In the genomic region with DNA sequence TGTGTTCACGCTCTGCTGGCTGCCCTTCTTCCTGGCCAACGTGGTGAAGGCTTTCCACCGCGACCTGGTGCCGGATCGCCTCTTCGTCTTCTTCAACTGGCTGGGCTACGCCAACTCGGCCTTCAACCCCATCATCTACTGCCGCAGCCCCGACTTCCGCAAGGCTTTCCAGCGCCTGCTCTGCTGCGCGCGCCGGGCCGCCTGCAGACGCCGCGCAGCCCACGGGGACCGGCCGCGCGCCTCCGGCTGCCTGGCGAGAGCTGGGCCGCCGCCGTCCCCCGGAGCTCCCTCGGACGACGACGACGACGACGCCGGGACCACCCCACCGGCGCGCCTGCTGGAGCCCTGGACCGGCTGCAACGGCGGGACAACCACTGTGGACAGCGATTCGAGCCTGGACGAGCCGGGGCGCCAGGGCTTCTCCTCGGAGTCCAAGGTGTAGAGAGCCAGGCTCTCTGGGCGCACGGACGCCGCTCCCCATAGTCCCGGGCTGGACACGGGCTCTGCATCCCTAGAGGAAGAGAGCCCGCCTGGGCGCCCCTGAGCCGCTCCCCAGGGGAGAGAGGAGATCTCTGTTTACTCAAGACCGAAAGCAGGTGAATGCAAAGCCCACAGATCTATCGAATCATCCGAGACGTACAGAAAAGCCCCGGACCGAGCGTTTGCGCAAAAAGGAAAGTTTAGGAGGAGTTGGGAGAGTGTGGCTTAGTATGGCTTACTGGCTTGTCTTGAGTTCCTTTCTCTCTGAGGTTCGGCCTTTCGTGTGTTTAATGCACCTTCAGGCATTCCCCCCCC, we compare ENCODE assay signal across 8 mouse cellular contexts. TPM values are rescaled to one million over a fixed set of nuclear protein-coding genes. Genes with fewer than 3 reads are reported as not detected.
A peak's percentile ranks its signal among the peaks of the same experiment; 100 is the strongest.
DNase-seq lines count a peak whose midpoint lies in the region; ATAC-seq and TF ChIP-seq lines count a peak whose summit lies in the region.

No protein-coding gene starts in this region.

- no peaks in the 10 kb centered on the region for H3K36me3 ChIP-seq in intestine, embryonic 14.5 days (ENCODE audit: control insufficient read depth, insufficient read depth, low read length)
- no peaks in the 10 kb centered on the region for H3K36me3 ChIP-seq in liver, postnatal 0 days (replicated peaks; ENCODE audit: insufficient read depth, low read length)
- H3K36me3 ChIP-seq in neural tube, embryonic 13.5 days = no peaks in the 10 kb centered on the region

- no peak for TF ChIP-seq CTCF in liver, postnatal 0 days (IDR thresholded peaks at IDR 0.05; ENCODE audit: low read depth)

- peak; percentile 32 for DNase-seq in gastrocnemius, adult 18-20 months (ENCODE audit: low spot score)
- no peak for DNase-seq in gastrocnemius, adult 8-10 months (ENCODE audit: low spot score in 2 of 2)
- peak; percentile 71 to 77 for DNase-seq in adrenal gland, postnatal 36 days
- peak; percentile 73 for DNase-seq in gastrocnemius, postnatal 10 days
- DNase-seq in intestine, embryonic 14.5 days (ENCODE audit: low spot score) = peak; percentile 90
- DNase-seq in liver, postnatal 0 days = peak; percentile 64
- no peak for DNase-seq in MN1 (ENCODE audit: low spot score)

- H3K9ac ChIP-seq in intestine, embryonic 14.5 days (ENCODE audit: low read length) = peak overlapping the region; percentile 48
- H3K9ac ChIP-seq in liver, postnatal 0 days (replicated peaks) = peak overlapping the region; percentile 31
- peak overlapping the region; percentile 67 for H3K9ac ChIP-seq in neural tube, embryonic 13.5 days

- TF ChIP-seq EP300 in liver, postnatal 0 days (IDR thresholded peaks at IDR 0.05; ENCODE audit: low read depth) = no peak

- H3K4me1 ChIP-seq in intestine, embryonic 14.5 days (replicated peaks; ENCODE audit: control insufficient read depth, insufficient read depth, low read length) = peaks cover 21% of the 10 kb centered on the region
- peaks cover 12% of the 10 kb centered on the region for H3K4me1 ChIP-seq in liver, postnatal 0 days (ENCODE audit: insufficient read depth)
- H3K4me1 ChIP-seq in neural tube, embryonic 13.5 days (replicated peaks) = peaks cover 40% of the 10 kb centered on the region

- under 1% methylated on average over 71 of the region's 71 CpGs for WGBS in intestine, embryonic 14.5 days
- whole genome bisulfite sequencing in liver, postnatal 0 days (ENCODE audit: insufficient replicate concordance) = 2% methylated on average over 71 of the region's 71 CpGs
- WGBS in neural tube, embryonic 13.5 days = 1% methylated on average over 70 of the region's 71 CpGs

- H3K27me3 ChIP-seq in intestine, embryonic 14.5 days (replicated peaks; ENCODE audit: control insufficient read depth, insufficient read depth, low read length) = peaks cover 71% of the 10 kb centered on the region
- H3K27me3 ChIP-seq in liver, postnatal 0 days (ENCODE audit: insufficient read depth, low read length) = peaks cover 71% of the 10 kb centered on the region
- peaks cover 78% of the 10 kb centered on the region for H3K27me3 ChIP-seq in neural tube, embryonic 13.5 days

- H3K27ac ChIP-seq in intestine, embryonic 14.5 days (ENCODE audit: low read depth) = no peak overlapping the region
- no peak overlapping the region for H3K27ac ChIP-seq in liver, postnatal 0 days (ENCODE audit: low read depth)
- H3K27ac ChIP-seq in neural tube, embryonic 13.5 days (replicated peaks) = no peak overlapping the region

- H3K4me2 ChIP-seq in intestine, embryonic 14.5 days (ENCODE audit: low read length) = peak overlapping the region; percentile 96
- H3K4me2 ChIP-seq in liver, postnatal 0 days (ENCODE audit: low read depth, low read length) = peak overlapping the region; percentile 66
- H3K4me2 ChIP-seq in neural tube, embryonic 13.5 days = peak overlapping the region; percentile 86

- peak overlapping the region; percentile 50 for H3K4me3 ChIP-seq in intestine, embryonic 14.5 days (ENCODE audit: low read depth, low read length)
- H3K4me3 ChIP-seq in liver, postnatal 0 days (ENCODE audit: low read depth, low read length) = peak overlapping the region; percentile 49
- peak overlapping the region; percentile 54 for H3K4me3 ChIP-seq in neural tube, embryonic 13.5 days

- ATAC-seq in intestine, embryonic 14.5 days (replicated peaks; ENCODE audit: low FRiP score, low TSS enrichment, low read depth) = peak; percentile 61; the same call in 1 of the 2 replicates
- peak; percentile 38 for ATAC-seq in liver, postnatal 0 days
- ATAC-seq in neural tube, embryonic 13.5 days (ENCODE audit: low read depth) = 0 out of 2 replicates have a peak, but pooled peaks have one; percentile 20

- H3K9me3 ChIP-seq in intestine, embryonic 14.5 days (ENCODE audit: control insufficient read depth, low read length) = no peaks in the 10 kb centered on the region
- no peaks in the 10 kb centered on the region for H3K9me3 ChIP-seq in liver, postnatal 0 days (ENCODE audit: low read length)
- H3K9me3 ChIP-seq in neural tube, embryonic 13.5 days = no peaks in the 10 kb centered on the region

RNA-seq across cellular contexts. Expression of a gene that starts 1.5 kb away (rescaled TPM):
- total RNA-seq in gastrocnemius, adult 18-20 months (2021) = not detected
- under 1 TPM in 2 of 4 experiments, not detected in 2; 0.07 to 0.08 TPM for total RNA-seq in gastrocnemius, adult 8-10 months (2022)
- 1 to 10 TPM; 2.9 to 4.1 TPM for total RNA-seq in adrenal gland, postnatal 36 days (2021)
- 1 to 10 TPM; 1.1 to 1.5 TPM for total RNA-seq in gastrocnemius, postnatal 10 days (2021)
- polyA plus RNA-seq in intestine, embryonic 14.5 days (2014; fragmentation: Nextera tagmentation; extraction: Ambion mirVana) = 0.67 and 0.76 TPM in 2 replicates
- polyA plus RNA-seq in liver, postnatal 0 days (2015; fragmentation: Nextera tagmentation; extraction: Ambion mirVana) = 0.47 and 0.63 TPM in 2 replicates
- 0.38 and 0.55 TPM in 2 replicates for polyA plus RNA-seq in neural tube, embryonic 13.5 days (2015; fragmentation: Nextera tagmentation; extraction: Ambion mirVana)

Comparison
In these comparisons a context has a peak if more than half of its experiments do, and no peak if none do; other contexts are left out.
1. DNase-seq: peak in gastrocnemius, adult 18-20 months (single experiment), adrenal gland, postnatal 36 days (2 of 2), gastrocnemius, postnatal 10 days (single experiment), intestine, embryonic 14.5 days (single experiment) and liver, postnatal 0 days (single experiment); none in gastrocnemius, adult 8-10 months (0 of 2) and MN1 (single experiment).
2. Peak in every context shown above with its lines, with median percentiles within 50 percentile points of each other: ATAC-seq, H3K4me2 ChIP-seq, H3K4me3 ChIP-seq and H3K9ac ChIP-seq.